Mouse (Mus musculus): ENCODE data around the gene Oas1c.
"Not testable (repeated sequence)": the region's sequence is repeated elsewhere in the genome, so short reads cannot be mapped to it uniquely, and the experiment has no call there.

Gene Oas1c

GRCm38 (mm10) chr5:120811951-120812819 is at the start of gene Oas1c:
Gene Oas1c, minus strand, starts transcription at chr5:120812514.
- peak; percentile 61 for DNase-seq (ENCODE audit: low read depth, low spot score)

DNA sequence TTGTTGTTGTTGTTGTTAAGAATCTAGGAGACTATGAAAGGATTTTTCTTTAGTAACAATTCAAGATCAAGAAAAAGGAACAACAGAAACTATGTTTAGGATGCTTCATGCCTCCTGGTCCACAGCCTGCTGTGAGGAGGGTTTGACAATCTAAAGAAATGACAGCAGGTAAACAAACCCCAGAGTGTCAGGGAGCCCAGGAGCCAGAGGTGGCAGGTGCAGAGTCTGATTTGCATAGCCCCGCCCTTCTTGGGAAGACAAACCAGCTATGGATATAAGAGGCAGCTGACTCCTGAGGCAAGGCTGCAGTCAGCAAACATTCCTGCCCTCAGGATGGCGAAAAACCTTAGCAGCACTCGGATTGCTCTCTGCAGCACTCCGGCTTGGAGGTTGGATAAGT is 48.8 kb upstream of the Oas1c start, which contains the start of gene Oas1h:
Gene Oas1h, plus strand, starts transcription at position 301 of the 400 bp plus-strand sequence.
- DNase-seq (ENCODE audit: low read depth, low spot score) = no peak

GRCm38 (mm10) chr5:120859241-120859640 is 46.9 kb upstream of the Oas1c start:
- DNase-seq (ENCODE audit: low read depth, low spot score) = no peak

- DNase-seq (ENCODE audit: low read depth, low spot score) = peak; percentile 13
Measured at GRCm38 (mm10) chr5:120849601-120850136, 37.4 kb upstream of the Oas1c start.

DNA sequence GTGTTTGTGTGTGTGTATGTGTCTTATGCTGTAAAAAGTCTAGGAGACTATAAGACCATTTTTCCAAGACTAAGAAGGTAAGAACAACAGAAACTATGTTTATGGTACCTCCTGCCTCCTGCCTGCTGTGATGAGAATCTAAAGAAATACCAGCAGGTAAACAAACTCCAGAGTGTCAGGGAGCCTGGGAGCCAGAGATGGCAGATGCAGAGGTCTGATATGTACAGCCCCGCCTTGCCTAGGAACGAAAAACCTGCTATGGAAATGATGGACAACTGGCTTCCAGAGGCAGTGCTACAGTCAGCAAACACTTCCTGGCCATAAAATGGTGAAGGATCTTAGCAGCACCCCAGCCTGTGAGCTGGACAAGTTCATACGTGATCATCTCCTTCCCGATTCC is 34.8 kb upstream of the Oas1c start, which contains the start of gene Oas1f:
Gene Oas1f, plus strand, starts transcription at position 301 of the 400 bp plus-strand sequence.
- no peak for DNase-seq (ENCODE audit: low read depth, low spot score)

GRCm38 (mm10) chr5:120844713-120845112 is 32.4 kb upstream of the Oas1c start:
- no peak for DNase-seq (ENCODE audit: low read depth, low spot score)

DNA sequence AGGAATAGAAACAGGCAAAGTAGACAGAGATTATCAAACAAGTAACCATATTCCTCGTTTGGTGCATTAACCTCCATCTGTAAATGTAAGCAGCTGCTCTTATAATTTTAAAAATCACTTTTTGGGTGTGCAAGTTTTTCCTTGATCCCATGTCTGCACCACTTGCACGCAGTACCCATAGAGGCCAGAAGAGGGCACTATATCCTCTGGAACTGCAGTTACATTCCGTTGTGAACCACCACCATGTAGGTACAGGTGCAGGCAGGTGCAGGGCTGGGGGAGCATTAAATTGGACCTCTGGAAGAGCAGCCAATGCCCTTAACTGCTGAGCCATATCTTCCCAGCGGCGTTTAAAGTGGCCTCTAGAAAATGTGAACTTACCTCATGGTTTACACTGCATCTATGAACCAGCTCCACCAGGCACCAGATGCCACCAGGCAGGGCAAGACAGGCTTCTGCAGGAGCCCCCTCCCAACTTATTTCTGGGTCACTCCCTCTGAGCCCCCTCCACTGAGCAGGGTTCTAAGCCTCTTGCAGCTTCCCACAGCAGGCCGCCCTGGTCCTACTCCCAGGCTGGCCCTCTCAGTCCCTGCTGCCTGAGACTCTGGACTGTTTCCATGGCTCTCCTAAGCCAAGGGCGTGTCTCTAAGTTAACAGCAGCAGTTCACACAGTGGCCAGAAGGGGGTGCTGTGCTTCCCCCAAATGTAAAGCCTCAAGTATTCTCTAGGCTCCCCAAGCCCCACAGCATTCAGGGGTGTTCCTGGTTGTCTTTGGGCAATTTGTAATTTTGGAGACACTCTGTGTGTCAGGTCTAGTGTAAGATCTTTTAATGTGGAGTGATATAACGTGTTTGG is 24.6 kb upstream of the Oas1c start:
- DNase-seq (ENCODE audit: low read depth, low spot score) = peak; percentile 46

DNA sequence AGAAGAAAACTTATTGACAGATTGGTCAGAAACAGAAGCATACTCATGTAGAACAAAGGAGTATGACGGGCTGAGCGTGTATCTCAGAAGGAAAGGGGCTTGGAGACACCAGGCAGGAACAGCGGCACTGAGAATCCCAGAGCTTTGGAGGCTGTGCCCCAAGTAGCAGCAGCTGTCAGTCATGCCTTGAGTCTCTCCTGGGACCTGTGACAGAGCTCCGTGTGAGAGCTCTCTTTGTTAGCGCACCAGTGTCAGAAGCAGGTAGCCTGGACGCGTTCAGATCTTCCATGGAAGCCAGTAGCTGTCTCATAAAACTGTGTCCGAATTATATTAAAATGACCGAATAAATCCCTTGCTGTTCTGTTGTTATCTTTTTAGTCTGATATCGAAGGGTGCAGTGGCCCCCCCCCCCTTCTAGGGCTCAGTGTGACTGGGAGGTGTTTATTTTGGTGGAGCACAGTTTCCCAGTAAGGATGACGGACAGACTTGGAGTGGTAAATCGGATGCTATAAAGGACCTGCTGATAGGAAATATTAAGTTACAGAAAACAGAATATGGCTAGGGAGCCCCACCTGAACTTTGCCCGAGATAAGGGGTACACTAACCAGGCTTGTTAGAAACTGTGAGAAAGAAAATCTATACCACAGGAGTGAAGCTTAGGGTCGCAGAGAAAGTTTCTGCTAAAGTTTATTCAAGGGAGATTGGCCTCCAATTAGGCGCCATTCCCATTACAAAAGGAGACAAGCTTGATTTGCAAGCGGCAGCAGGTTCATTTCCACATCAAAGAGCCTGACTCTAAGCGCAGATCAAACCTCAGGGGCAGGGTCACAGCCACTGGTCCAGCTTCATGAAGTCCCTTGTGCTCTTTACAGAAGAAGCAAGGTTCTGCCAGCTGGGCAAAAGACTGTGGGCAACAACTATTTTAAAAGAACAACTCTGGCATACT is 21.3 kb upstream of the Oas1c start:
- peak; percentile 20 for DNase-seq (ENCODE audit: low read depth, low spot score)

GRCm38 (mm10) chr5:120831031-120831430 is 18.7 kb upstream of the Oas1c start:
- DNase-seq (ENCODE audit: low read depth, low spot score) = no peak

DNA sequence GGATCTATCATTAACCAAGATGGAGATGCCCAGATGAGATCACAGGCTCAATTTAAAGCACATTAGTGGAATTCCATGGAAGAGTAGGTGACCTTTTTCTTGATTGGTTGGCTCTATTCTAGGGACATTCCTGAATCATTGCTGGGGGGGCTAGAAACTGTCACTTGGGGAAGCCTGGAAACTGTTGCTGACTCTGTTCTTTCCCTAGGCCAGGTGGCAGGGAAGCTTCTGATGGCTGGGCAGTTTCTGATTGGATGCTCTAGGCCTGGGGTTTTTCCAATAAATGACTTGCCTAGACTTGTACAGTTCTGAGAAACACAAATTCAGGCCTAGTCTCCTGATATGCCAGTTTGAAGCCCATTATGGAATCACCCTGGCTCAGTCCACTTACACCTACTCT is 6.7 kb upstream of the Oas1c start:
- no peak for DNase-seq (ENCODE audit: low read depth, low spot score)

DNA sequence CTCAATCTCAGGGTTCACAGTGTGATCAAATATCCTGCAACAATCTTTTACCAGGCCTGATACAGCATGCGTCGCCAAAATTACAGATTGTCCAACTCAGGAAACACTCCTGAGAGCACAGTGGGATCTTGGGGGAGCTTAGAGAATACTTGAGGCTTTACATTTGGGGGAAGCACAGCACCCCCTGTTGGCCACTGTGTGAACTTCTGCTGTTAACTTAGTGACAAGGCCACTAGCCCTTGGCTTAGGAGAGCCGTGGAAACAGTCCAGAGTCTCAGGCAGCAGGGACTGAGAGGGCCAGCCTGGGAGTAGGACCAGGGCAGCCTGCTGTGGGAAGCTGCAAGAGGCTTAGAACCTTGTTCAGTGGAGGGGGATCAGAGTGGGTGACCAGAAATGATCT is 3.6 kb upstream of the Oas1c start:
- DNase-seq (ENCODE audit: low read depth, low spot score) = peak; percentile 29

DNA sequence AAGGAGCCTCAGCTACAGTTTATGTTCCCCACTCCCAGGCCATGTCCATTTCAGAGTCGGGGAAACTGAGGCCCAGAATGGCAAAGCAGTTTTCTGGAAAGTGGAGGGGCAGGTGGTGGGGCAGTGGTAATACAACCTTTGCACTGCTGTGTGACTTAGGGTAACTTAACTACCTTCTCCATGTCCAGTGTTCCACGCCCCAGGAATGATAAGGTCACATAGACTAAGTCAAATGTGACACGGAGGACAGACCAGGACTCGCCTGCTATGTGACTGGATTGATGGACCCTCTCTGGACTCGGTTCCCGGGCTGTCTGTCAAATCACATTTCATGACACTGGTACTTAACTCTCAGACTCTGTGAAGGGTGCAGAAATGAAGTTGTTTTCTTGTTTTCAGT is 709 bp upstream of the Oas1c start:
- no peak for DNase-seq (ENCODE audit: low read depth, low spot score)

GRCm38 (mm10) chr5:120809171-120809570 is 3.1 kb downstream of the Oas1c start:
- no peak for DNase-seq (ENCODE audit: low read depth, low spot score)

DNA sequence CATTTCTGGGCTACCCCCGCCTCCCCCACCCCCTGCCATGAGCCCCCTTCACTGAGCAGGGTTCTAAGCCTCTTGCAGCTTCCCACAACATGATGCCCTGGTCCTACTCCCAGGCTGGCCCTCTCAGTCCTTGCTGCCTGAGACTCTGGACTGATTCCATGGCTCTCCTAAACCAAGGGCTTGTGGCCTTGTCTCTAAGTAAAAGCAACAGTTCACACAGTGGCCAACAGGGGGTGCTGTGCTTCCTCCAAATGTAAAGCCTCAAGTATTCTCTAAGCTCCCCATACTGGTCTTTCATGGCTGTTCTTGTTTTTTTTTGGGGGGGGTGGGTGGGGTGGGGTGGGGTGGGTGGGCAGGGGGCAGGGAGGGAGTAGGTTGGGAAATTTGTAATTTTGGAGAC is 5.9 kb downstream of the Oas1c start:
- DNase-seq (ENCODE audit: low read depth, low spot score) = no peak

DNA sequence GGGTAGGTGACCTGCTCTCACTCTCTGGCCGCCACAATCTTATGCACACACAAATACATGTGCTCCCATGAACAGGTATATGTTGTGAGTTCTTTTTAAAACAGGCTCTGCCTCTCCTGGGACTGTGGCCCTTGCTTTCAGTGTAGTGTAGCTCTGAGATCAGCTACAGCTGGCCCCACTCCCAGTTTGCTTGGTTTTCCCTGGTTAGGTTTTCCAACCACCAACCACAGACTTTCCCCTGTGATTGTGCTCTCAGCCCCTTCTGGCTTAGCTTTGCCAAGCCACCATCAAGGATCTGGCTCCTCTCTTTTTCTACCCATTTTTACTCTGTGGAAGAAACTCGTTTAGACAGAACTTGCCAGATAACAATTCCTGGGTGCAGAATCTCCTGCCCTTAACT is 8.7 kb downstream of the Oas1c start:
- DNase-seq (ENCODE audit: low read depth, low spot score) = no peak

DNA sequence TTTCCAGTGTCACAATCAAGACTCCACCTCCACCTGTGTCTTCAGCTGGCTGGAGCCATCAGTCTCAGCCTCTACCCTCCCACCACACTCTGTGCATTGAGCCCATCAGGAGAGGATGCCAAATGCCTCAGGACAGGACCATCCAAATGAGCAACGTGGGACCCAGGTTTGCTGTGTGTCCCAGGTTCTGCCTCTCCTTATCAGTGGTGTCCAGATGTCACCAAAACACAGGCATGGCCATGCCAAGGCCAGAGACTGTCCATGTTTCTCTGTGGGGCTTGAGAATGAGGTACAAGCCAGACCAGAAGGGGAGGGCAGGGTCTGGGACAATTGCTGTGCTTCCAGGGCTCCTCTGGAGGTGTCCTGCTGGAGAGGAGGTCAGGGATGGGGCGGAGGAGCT is 13.4 kb downstream of the Oas1c start:
- not testable (repeated sequence) for DNase-seq (ENCODE audit: low read depth, low spot score)

DNA sequence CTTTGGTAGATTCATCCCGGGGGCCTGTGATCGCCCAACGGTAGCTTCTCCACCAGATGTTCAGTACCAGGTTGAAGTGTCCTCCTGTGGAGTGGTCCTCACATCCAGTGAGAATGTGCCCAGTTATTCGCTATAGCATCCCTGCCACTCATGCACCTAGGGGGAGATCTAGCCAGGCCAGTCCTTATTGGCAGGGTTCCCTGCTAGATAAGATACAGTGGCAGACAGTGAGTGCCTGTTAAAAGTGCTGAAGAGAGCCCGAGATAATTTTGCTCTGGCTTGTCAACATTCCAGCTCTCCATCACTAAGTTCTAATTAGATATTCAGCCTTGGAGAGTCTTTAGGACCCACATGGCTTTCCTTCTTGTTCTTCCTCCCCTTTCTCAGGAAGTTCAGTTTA is 14.2 kb downstream of the Oas1c start:
- not testable (repeated sequence) for DNase-seq (ENCODE audit: low read depth, low spot score)

- DNase-seq (ENCODE audit: low read depth, low spot score) = not testable (repeated sequence)
Measured at GRCm38 (mm10) chr5:120795480-120796034, 16.8 kb downstream of the Oas1c start, which contains the start of gene Oas1e. Gene Oas1e, minus strand, starts transcription at chr5:120795530.

DNA sequence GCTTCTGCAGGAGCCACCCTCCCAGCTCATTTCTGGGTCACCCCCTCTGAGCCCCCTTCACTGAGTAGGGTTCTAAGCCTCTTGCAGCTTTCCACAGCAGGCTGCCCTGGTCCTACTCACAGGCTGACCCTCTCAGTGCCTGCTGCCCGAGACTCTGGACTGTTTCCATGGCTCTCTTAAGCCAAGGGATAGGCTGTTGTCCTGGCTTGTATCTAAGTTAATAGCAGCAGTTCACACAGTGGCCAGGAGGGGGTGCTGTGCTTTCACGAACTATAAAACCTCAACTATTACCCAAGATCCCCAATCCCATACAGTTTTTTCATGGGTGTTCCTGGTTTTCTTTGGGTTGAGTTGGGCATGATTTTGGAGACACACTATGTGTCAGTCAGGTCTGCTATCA is 19.3 kb downstream of the Oas1c start:
- no peak for DNase-seq (ENCODE audit: low read depth, low spot score)

DNA sequence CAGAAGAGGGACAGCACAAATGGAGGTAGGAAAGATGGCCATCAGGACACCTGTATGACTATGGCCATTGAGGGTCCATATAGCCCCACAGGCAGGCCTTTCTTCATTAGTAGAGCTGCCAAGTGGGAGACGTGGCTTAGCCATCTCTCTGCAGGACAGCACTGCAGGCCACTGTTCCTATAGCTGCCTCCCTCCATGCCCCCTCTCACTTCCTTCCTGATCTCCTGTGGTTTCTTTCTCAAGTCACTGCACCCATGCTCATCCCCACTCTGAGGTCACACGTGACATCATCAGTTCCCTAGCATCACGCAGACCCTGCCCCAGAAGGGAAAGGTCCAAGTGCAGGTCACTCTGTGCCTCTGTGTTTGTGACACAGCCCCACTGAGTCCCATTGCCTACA is 25.3 kb downstream of the Oas1c start:
- DNase-seq (ENCODE audit: low read depth, low spot score) = no peak

GRCm38 (mm10) chr5:120782446-120782845 is 29.9 kb downstream of the Oas1c start:
- DNase-seq (ENCODE audit: low read depth, low spot score) = no peak
